Mouse (Mus musculus) cerebellum, adult 2 months (tissue): Measurements from ENCODE around the gene Hdgf.

Experiments
- CTCF ChIP-seq: fragments of 200-500 bp; IDR thresholded peaks from 2 replicates; pipeline ENCODE4 v1.5.1; 2011; ENCODE audit warnings: low read depth, mild to moderate bottlenecking, control low read depth, low read length, moderate library complexity, borderline replicate concordance; ENCODE audit not compliant: insufficient read depth
- POLR2A ChIP-seq: fragments of 200-500 bp; IDR thresholded peaks from 2 replicates; pipeline ENCODE4 v1.6.1; 2011; ENCODE audit warnings: low read length, control low read depth, borderline replicate concordance; ENCODE audit not compliant: insufficient read depth

GRCm38 (mm10) chr3:87918551-87918950 lies 12.4 kb downstream of the Hdgf start:
- no peak for TF ChIP-seq CTCF
- TF ChIP-seq POLR2A = no peak
